ENCODE assay signal across 13 mouse cellular contexts in genomic region chr11:52782426-52782825, GRCm38 (mm10).
A peak's percentile ranks its signal among the peaks of the same experiment; 100 is the strongest.
DNase-seq lines count a peak whose midpoint lies in the region.
"Had no signal": no experiment of that assay in that cellular context is flagged by ENCODE, and none has a peak within 500 bp of the region (broad histone marks: within the 10 kb centered on the region; RNA-seq: fewer than 3 reads in every experiment).

No protein-coding gene starts in this region.

- DNase-seq in testis, postnatal 10 days (ENCODE audit: low spot score) = peak; percentile 19
- DNase-seq in testis, postnatal 14 days (ENCODE audit: low spot score) = no peak
- DNase-seq in fat pad, adult 2 months (ENCODE audit: extremely low read depth, low read depth, low spot score) = peak; percentile 52
- no peak for DNase-seq in B cell, adult 2 months
- no peak for DNase-seq in cerebellum, postnatal 10 days
- DNase-seq: adrenal gland, adult 2 months; adrenal gland, postnatal 10 days; adrenal gland, postnatal 25 days; cerebellum, adult 11 months; cerebellum, adult 18-20 months; cerebellum, adult 8-10 months; cerebellum, adult 9-11 months; cerebellum, postnatal 25 days had no signal

Comparison
In these comparisons a context has a peak if more than half of its experiments do, and no peak if none do; other contexts are left out.
1. DNase-seq: peak in testis, postnatal 10 days (single experiment) and fat pad, adult 2 months (single experiment); none in testis, postnatal 14 days (single experiment), B cell, adult 2 months (0 of 2) and cerebellum, postnatal 10 days (0 of 2).